Mouse (Mus musculus) cerebellum, adult 11-12 months (tissue): ENCODE measurements at regions not wholly inside any gene's neighbourhood (a gene's known extent, or its start where the extent isn't known, plus 50 kb on each side); places are given as distances from the start of the nearest gene placed in this dataset.

Experiments
- DNase-seq: peaks from one replicate; pipeline ENCODE4 v3.0.0; 2022

DNA sequence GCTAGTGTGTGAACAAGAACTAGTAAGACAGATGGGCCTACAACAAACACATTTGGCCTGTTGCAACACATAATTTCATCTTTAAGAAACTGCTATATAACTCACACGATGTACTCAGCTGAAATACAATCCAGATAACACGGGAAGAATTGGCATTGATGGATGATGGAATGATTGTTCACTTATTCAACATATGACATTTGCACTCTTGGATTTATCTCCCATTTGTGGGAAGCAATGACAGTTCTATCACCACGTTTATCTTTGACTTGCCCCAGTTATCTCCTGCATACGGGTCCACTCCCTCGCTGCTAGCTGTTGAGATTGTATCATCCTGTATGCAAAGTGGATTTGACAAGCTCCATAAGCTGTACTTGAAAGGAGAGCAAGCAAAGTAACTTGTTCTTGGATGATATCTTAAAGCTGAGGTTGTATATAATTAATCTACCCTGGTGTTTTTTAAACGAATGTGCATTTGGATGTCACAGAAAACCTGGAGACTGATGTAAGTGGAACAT is 2474.9 kb upstream of the Gm7489 start:
- DNase-seq: no peak

DNA sequence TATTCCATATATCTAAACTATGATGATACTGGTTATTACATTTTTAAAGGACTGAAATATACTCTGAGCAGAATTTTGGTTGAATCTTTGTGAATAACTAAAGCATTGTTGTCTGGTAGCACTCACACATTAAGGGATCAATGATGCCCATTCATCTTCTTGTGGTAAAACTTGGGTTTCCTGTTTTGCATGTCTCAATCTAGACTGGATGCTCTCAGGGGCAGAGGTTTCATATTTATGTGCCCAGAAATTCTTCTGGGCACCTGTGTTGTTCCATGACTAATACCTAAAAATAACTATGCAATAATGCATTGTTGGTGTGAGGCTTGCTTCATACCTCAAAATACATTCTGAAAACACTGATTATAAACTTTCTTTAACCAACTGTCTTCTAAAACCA is 2472.7 kb upstream of the Gm7489 start:
- DNase-seq: no peak

DNA sequence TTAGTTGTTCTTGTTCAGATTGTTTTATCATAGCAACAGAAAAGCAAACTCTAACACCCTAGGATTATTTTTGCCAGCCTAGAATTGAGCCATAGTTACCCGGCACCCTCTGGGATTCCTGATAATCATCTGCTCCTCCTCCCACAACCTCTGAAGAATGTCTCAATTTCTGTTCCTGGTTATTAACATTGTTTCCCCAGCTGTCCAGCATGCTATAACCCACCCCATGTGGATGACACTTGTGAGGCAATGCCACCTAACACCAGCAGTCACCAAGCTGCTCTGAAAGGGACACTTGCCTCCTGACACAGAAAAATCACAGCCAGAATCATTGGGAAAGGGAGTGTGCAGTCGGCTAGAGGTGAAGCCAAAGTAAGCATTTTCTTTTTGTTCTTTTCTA is 2442.1 kb upstream of the Gm7489 start:
- DNase-seq: no peak

DNA sequence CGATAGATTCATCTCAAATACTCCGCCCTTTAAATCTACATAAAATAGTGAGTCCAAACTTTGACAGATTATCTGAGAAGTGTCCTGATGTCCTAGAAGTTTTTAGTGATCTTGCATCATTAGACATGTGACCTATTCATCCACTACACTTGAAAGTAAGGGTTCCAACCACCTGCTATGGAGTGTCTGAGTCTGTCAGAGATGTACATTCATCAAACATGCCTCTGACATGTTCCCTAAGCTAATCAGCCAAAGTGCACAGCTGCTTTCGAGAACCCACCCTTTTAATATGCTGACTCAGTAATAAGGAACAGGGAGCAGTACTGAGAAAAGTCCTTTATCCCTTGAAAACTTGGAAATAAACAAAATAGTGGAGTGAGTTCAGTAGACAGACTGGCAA is 2414.8 kb upstream of the Gm7489 start:
- no peak for DNase-seq

DNA sequence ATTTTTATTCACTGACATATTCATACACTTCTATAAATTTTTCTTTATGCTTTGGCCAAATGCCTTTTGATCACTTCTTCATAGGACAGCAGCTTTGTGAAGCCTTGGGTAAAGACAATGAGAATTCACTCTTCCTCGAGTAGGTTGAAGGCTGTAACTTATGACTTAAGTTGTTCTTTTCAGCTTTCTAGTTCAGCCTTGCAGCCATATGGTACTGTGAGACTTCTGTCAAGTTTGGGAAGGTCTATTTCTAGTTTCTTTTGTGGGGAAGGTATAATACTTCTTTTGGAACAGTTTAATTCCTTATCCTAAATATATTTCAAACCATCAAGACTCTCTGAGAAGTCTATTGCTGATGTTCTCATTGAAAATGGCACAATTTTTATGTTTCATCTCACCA is 2413.6 kb upstream of the Gm7489 start:
- DNase-seq: no peak

DNA sequence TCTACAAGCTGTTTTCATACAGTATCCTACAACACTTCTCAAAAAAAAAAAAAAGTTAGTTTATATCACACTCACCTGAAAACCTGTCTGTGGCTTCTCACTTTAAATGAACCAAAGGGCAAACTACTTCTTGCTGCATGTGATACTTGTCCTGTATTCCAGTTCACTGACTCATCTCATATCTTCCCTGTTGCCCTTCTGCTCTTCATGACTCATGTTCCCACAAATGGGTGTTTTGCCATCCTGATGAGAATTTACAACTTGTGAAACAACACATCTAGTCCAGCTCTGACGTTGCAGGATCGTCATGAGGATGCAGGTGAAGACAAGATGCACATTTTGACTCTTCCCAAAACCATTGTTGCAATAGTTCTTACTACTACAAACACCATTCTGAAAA is 2412.7 kb upstream of the Gm7489 start:
- DNase-seq: no peak

DNA sequence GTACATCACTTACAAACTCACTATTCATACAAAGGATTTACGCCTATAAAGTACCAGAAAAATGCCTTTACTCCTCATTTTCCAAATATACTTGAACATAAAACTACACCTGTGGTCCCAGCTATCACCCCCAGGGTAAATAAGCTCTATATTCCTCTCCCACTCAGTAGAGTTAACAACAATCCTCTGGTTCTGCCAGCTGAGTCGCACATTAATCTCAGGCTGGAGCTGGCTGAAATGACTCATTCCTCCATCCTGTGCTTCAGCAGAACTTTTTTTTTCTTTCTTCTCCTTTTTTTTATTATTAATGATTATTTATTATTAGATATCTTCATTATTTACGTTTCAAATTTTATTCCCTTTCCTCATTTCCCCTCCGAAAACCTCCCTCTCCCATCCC is 2402.8 kb upstream of the Gm7489 start:
- no peak for DNase-seq

DNA sequence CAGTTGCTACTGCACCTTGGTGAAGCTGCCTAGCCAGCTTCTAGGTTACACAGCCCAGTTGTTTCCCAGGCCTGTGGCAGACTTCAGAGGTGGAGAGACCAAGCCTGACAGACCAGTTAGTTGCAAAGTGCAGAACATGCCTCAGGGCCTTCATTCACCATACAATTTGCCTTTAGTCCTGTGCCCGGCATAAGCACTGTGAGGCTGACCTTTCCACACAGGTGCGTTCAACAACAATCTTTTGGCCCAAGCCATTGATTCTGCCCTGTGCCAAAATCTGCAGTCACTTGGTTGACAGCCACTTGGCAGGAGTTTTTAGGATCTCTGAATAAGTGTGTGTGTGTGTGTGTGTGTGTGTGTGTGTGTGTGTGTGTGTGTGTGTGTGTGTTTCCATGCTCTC is 2400.5 kb upstream of the Gm7489 start:
- no peak for DNase-seq

DNA sequence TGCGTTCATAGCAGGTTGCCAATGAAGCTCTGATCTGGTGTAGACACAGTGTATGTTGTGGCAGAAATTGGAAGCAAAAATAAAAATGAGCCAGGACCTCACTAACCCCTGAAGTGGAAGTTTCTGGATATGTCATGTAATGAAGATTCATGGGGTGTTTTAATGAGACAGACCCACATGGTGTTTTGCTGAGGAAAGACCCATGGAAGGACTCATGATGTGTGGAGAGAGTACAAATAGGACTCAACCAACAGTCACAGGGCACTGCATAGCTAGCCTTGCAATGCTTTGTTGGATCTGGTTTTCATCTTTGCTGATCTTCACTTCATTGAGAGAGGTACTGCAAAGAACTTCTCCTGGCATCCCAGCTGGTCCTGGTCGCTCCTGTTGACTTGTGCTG is 2399.2 kb upstream of the Gm7489 start:
- no peak for DNase-seq

DNA sequence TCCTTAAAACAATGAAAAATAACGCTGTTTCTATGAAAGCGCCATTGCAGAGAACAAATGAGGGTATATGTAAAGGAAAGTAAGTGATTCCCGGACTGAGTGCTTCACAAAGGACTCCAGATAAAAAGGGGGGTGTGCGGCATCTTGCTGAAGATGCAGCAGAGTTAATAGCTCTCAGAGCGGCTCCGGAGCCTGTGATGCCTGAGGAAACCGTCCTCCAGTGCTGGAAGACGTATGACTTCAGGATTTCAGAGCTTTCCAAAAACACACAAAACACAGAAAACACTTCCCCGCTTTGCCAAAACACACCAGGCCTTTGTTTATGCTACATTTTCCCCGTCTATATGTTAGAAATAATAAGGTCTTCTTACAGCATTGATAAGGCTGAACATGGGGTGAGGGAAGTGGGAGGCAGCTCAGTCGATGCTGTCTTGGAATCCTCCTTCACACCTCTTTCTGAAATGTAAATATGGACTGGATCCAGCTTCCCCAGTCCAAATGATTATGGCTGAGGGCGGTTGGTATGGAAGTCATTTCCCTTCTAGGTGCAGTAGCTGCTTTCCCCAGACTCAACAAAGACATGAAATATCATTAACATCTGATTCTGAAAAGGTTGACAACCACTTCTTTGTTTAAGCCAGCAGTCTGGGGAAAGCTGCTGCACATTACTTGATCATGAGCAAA is 2382.5 kb upstream of the Gm7489 start:
- DNase-seq: no peak

DNA sequence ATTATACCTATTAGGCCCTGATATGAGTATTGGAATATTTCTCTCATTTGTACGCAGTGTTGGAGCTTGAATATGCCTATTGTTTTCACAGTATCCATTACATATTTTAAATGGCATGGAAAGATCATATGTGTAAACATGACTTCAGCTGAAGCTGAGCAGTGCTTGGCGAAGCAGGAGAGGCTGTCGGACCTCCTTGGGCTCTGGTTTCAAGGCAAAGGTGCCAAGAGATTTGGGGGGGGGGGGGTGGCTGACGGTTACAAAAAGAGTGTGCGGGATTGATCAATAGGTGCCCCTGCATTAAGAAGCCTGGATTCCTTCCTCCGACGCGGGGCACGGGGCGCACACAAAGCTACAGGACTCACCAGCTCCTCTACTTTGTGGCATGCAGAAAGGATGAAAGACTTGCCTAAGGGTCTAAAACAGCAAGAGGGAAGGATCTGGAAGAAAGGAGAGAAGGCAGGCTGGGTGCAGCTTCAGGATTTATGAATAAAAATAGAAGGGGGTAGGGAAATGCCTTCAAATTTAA is 2381.9 kb upstream of the Gm7489 start:
- DNase-seq: no peak

DNA sequence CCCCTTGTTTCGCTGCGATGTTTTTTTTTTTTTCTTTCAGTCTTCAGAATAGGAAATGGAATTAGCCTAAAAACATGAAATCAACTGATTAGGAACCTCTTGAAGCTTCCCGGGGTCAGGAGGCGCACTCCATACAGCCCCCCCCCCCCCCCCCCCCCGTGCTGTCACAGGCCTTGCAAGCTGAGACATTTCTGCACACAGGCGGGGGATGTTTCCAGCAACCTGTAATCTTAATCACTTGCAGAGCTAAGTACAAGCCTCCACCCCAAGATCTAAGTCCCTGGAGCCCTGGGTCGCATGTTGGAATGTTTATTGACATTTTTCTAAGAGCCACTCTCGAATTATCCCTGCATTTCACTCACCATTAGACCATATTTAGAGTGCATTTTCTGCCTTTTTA is 2381.4 kb upstream of the Gm7489 start:
- DNase-seq: no peak

DNA sequence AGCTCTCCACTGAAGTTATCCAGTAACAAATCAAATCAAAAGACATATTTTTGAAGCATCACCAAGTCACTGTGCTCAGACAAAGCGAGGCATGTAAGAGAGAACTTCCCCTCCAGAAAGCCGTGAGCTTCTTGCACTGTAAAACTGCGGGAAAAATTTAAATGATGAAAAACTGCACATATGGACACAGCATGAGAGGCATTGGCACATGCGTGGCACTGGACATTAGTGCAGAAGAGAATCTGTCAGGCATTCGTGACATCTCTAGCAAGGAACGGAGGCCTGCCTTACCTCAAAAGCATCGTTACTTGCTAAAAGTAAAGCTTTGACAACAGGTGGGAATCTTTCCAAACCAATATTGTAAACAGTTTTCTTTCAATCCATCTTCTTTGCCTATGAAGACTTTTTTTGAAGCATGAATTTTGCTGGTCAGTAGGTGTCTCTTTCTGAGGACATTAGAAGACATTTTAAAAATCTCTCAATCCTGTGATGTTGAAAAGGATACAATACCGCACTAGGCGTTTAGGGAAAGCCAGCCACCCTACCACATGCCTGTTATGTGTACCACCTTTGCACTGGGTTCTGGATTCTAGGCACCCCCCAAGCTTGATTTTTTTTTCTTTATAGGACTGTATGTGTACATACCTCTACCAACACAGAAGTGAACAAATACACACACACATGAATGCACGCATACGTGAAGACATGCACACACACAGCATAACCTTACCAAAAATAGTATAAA is 2380.5 kb upstream of the Gm7489 start:
- no peak for DNase-seq

DNA sequence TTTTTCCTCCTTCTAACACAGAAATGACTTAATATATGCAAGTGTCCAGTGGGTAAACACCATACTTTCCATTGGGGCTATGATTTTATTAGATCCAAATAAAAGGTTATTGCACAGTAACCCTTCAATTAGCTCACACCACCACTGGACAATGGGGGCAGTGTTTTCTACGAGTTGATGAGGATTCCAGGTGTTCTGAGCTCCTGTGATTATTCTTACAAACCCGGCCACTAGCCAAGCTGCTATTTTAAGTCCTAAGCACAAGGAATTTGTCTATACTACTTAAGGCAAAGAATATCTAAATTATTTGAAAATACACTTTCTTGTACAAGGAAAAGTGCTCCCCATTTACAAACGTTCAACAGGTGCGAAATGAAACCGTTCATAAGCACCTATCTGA is 2379.9 kb upstream of the Gm7489 start:
- DNase-seq: no peak

DNA sequence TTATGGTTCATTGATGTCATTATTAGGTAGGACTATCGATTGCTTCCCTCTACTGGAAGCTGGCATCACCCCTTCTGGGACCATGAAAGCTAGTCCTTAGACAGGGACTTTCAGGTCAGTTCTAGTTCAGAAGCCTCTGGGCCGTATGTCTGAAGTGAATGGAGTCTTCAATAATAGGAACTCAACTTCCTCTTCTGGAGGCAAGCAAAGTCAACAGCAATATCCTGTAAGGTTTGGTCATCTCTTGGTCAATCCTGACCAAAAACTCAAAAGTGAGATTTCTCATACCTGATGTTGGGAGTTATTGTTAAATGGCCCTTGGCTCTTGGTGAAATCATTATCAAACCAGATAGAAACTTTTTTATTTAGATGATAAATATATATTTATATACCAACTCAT is 2377.6 kb upstream of the Gm7489 start:
- DNase-seq: no peak

DNA sequence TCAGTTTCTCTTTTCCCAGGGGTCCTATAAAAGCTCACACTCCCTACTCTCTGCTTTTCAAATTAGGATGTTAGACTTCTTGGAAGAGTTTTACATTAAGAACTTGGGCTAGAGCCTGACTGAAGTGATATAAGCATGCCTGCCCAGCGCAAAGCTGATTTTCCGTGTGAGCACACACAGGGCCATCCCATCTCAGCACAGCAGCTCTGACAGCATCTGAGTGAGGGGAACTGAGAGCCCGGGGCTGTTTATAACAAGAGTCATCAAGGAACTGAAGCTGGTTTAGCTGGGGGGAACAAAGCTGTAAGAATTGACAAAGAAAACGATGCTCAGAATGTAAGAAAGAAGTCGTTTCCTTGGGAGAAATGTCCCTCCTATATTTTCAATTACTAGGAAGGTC is 2373.4 kb upstream of the Gm7489 start:
- DNase-seq: no peak

DNA sequence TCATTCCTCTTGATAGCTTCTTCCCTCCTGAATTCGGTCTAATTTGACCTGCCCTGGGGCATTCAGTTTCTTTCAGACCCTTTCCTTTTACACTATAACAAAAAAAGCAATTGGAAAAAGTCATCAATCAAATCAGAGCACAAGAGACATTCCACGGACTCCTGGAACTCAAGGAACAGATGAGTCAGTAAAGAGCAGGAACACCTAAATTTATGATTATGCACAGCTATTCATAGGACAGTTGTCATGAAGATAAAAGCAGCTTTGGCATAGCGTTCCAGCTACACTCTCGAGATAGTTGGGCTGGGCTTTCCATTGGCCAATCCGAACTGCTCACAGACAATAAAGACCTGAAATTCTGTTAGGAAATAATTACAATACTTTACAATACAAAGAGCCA is 2348.4 kb upstream of the Gm7489 start:
- DNase-seq: no peak

DNA sequence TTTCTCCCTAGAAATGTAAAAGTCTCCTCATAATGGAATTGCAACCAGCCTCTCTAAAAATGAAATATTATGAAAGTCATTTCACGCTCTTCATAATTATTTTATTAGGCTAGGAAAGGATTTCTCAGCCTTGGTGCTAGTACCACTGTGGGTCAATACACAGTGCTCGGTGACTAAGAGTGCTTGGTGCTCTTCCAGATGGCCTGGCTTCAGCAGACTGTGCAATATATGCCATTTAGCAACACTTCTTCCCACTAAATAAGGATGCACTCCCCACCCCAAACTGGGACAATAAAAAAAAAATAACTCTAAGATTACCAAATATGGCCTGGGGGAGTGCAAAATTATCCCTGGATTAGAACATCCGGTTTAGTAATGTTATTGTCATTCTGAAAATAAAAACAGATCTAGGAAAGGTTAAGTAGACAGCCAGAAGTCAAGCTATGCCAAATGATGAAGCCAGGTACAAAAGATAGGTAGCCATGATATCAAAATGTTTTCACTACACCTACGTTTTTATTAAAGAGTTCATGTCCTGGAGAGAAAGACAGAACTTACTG is 2333.4 kb upstream of the Gm7489 start:
- DNase-seq: no peak

DNA sequence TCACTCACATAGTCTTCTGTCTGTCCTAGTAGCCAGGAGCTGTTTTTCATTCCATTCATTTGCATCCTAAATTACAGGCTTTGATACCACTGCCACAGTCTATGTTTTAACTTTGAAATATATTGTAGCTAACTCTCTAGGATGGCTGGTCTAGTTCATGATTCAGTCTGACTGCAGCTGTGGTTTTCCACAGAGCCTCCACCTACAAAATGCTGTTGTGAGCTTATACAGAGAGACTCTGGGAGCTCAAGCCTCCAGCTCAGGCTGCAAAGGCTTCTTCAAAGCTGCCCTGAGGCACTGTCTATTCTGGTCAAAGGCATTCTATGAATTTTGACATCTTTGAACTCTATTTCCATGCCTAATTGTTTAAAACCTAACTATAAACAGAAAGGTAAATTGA is 2326.5 kb upstream of the Gm7489 start:
- no peak for DNase-seq

DNA sequence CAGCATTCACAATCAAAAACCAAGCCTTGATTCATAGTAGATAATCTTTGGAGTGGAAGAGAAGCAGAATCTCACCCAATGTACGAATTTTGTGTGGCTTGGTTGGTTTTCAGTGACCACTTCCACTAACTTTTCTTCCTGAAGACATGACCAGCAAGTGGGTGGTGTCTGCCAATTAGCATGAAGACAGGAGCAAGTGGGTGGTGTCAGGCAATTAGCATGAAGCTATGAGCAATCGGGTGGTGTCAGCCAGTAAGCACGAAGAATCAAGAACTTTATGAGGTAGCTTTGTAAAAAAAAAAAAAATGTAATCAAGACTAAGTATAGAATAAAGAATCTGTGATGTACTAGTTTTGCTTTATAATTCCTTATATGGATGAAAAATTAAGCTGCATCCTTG is 2319.2 kb upstream of the Gm7489 start:
- DNase-seq: no peak

DNA sequence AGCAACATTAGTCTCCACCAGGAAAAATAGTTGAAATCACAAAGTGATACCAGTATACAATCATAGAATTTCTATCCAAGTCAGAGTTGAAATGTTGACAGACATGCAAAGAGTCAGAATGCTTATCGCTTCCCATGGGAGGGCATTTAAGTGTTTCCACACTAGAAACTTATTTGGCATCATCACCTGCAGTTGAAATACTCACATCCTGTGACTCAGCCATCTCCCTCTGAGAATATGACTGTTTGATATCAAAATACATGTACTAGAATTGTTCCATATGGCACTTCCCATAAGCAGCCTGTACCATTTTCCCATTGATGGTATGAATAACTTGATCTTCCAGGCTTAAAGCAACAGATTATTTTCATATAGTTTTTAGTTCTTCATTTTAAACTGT is 2314.1 kb upstream of the Gm7489 start:
- DNase-seq: no peak

DNA sequence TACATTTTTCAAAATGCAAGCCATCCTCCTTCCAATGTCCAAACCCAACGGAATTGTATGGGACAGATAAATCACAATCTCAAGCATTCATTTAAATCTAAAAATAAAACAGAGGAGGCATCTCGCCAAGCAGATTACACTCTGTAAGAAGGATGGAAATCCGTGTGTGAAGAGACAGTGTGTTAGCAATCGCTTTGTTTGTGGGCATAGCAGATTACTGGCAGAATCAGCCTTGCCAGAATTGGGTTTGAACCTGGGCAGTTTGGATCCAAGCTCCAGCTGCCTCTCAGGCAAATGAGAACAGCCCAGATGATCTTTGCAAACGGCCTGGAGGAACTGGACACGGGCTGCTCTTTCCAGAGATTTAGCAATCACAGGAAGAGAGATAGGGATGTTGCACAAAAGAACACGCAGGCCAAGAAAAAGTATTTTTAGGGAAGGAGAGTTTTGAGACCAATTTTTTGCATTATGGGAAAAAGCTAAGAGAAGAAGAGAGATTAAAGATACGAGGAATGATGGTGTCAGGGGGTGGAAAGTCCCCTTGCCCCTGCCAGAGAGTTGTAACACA is 2310.1 kb upstream of the Gm7489 start:
- no peak for DNase-seq

DNA sequence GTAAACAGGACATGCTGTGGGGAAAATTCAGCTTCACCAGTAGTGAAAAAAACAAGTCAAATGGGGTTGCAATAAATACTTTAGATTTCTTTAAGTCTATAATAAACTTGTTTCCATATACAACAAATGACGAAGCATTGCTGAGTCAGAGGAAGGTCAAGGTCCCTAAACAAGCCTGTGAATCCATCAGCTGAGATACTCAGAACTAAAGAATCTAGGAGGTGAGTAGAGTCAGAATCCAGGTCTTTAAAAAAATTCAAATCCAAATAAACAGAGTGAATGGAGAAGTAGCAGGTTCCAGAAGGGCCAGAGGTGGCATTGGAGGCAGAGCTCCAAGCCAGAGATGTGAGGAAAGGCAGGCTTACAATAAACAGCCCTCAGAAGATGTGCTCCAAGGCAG is 2301.1 kb upstream of the Gm7489 start:
- DNase-seq: no peak

DNA sequence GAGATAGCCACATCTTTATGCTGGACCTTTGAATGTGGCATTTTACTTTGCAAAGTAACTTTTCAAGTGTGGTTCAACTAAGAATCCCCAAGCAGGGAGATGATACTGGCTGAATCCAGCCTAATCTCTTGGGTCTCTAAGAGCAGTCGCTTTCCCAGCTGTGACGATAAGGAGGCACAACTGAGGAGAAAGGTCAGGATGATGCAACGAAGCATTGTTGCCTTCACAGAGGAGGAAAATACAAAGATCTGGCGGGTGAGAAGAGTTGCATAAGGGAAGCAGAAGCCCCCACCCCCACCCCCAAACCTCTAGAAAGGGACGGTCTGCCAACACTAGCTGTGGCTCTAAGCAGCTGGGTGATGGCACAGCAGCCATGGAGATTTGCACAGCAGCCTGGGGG is 2298.6 kb upstream of the Gm7489 start:
- no peak for DNase-seq
